ENCODE assay signal across 15 mouse cellular contexts in genomic region chr10:42940193-42941050, GRCm38 (mm10).
DNase-seq lines count a peak whose midpoint lies in the region; ATAC-seq and TF ChIP-seq lines count a peak whose summit lies in the region.
"Had no signal": no experiment of that assay in that cellular context is flagged by ENCODE, and none has a peak within 500 bp of the region (broad histone marks: within the 10 kb centered on the region; RNA-seq: fewer than 3 reads in every experiment).

No protein-coding gene starts in this region.

- ATAC-seq in intestine, postnatal 0 days, result peak; percentile 84
- ATAC-seq: Patski had no signal

- peak overlapping the region; percentile 79 for H3K4me2 ChIP-seq in intestine, postnatal 0 days (replicated peaks; ENCODE audit: low read depth)
- H3K4me2 ChIP-seq: heart, embryonic 13.5 days had no signal

- no peak overlapping the region for H3K27ac ChIP-seq in kidney, adult 2 months (ENCODE audit: insufficient read depth, low read depth, low read length)
- H3K27ac ChIP-seq in intestine, postnatal 0 days (ENCODE audit: low read depth, low read length), result peak overlapping the region; percentile 89
- H3K27ac ChIP-seq: heart, embryonic 13.5 days had no signal

- peak; percentile 41 for DNase-seq in kidney, adult 2 months
- no peak for DNase-seq in kidney, adult 11 months
- peak; percentile 19 for DNase-seq in urinary bladder, postnatal 14 days (ENCODE audit: low spot score)
- DNase-seq in urinary bladder, postnatal 25 days (ENCODE audit: low spot score), result no peak
- DNase-seq in yolk sac, embryonic 10.5 days (ENCODE audit: low spot score), result peak; percentile 65
- DNase-seq in right cerebral cortex, adult 2 months (ENCODE audit: low spot score in 2 of 2), result no peak
- DNase-seq in heart, adult 9 months (ENCODE audit: low spot score in 2 of 2), result no peak
- DNase-seq: cerebellum, adult 8-10 months; gastrocnemius, adult 2 months; left cerebral cortex, postnatal 4 days; right cerebral cortex, postnatal 4 days had no signal

- TF ChIP-seq CTCF in kidney, adult 2 months (conservative IDR thresholded peaks at IDR 0.05; ENCODE audit: insufficient read depth, insufficient read length, low read depth, low read length), result no peak
- TF ChIP-seq CTCF in intestine, postnatal 0 days (IDR thresholded peaks at IDR 0.05; ENCODE audit: low read depth), result peak; percentile 52

- no peak overlapping the region for H3K4me3 ChIP-seq in kidney, adult 2 months (ENCODE audit: insufficient read depth, low read depth, low read length)
- H3K4me3 ChIP-seq in intestine, postnatal 0 days (ENCODE audit: low read depth, low read length), result peak overlapping the region; percentile 44
- H3K4me3 ChIP-seq: heart, embryonic 13.5 days; myocyte had no signal

- peak overlapping the region; percentile 57 for H3K9ac ChIP-seq in intestine, postnatal 0 days (ENCODE audit: low read depth, low read length)
- H3K9ac ChIP-seq: heart, embryonic 13.5 days had no signal

- no peak for TF ChIP-seq POLR2A in kidney, adult 2 months (IDR thresholded peaks at IDR 0.05; ENCODE audit: low read depth, low read length)

- H3K27me3 ChIP-seq in kidney, adult 2 months (replicated peaks; ENCODE audit: control insufficient read depth, insufficient read depth, low read length), result no peaks in the 10 kb centered on the region; the same call in 1 of the 2 replicates
- no peaks in the 10 kb centered on the region for H3K27me3 ChIP-seq in intestine, postnatal 0 days (replicated peaks; ENCODE audit: control insufficient read depth, insufficient read depth, low read length)
- H3K27me3 ChIP-seq: heart, embryonic 13.5 days had no signal

- 61% methylated on average over 21 of the region's 21 CpGs for WGBS in kidney, adult 2 months
- WGBS in intestine, postnatal 0 days, result 34% methylated on average over 21 of the region's 21 CpGs

- H3K36me3 ChIP-seq in kidney, adult 2 months (ENCODE audit: control insufficient read depth, insufficient read depth, low read length), result no peaks in the 10 kb centered on the region
- no peaks in the 10 kb centered on the region for H3K36me3 ChIP-seq in intestine, postnatal 0 days (ENCODE audit: control insufficient read depth, insufficient read depth)
- H3K36me3 ChIP-seq: heart, embryonic 13.5 days had no signal

- no peaks in the 10 kb centered on the region for H3K9me3 ChIP-seq in intestine, postnatal 0 days (ENCODE audit: control insufficient read depth)
- H3K9me3 ChIP-seq: heart, embryonic 13.5 days had no signal

- no peaks in the 10 kb centered on the region for H3K4me1 ChIP-seq in kidney, adult 2 months (ENCODE audit: control insufficient read depth, insufficient read depth, low read length)
- peaks cover 2% of the 10 kb centered on the region; the same call in 1 of the 2 replicates for H3K4me1 ChIP-seq in intestine, postnatal 0 days (replicated peaks; ENCODE audit: control insufficient read depth, insufficient read depth, low read length)

Comparison
In these comparisons a context has a peak if more than half of its experiments do, and no peak if none do; other contexts are left out.
1. DNase-seq: peak in kidney, adult 2 months (single experiment), urinary bladder, postnatal 14 days (single experiment) and yolk sac, embryonic 10.5 days (single experiment); none in kidney, adult 11 months (single experiment), urinary bladder, postnatal 25 days (single experiment), right cerebral cortex, adult 2 months (0 of 2) and heart, adult 9 months (0 of 2).